Mouse (Mus musculus): ENCODE results near the gene Hoxa5.

Hoxa5 gene

DNA sequence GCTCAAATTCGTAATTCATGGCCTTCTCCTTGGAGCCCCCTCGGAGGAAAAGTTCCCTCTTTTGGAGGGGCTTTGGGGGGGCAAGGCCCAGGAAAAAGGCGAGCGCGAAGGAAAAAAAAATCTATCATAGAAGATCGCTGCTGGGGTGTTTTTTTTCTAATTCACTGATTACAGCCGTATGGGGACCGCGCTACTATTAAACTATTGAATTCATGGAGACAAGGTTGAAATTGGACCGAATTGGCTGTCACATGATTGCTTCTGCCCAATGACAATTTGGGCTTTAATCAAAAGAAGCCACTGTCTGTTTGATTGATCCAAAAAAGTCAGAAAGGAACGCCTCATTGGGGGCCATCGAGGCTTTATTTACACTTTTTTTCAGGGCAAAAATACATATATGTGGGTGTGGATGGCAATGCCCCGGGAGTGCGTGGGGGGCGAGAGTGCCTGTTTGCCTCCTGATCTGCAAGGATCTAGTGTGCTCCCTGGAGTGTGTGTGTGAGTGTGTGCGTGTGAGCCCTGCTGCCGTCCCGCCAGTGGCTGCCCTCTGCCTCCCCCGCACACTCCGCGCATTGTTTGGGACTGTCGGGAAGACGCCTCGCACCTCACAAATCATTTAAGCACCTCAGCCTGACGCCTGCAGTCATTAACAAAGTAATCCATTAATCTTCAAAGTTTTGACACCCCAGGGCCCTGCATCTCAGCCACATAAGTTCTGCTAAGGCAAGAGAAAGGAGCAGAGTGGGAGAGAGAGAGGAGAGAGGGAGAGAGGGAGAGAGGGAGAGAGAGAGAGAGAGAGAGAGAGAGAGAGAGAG lies 39.6 kb downstream of the Hoxa5 start, which contains the start of gene Hoxa2:
Gene Hoxa2, minus strand, starts transcription at position 206 of the 815 bp plus-strand sequence.
- DNase-seq (ENCODE audit: low read depth, low spot score) = no peak

GRCm38 (mm10) chr6:52164051-52164625 lies 40.2 kb downstream of the Hoxa5 start:
- DNase-seq (ENCODE audit: low read depth, low spot score) = no peak

DNA sequence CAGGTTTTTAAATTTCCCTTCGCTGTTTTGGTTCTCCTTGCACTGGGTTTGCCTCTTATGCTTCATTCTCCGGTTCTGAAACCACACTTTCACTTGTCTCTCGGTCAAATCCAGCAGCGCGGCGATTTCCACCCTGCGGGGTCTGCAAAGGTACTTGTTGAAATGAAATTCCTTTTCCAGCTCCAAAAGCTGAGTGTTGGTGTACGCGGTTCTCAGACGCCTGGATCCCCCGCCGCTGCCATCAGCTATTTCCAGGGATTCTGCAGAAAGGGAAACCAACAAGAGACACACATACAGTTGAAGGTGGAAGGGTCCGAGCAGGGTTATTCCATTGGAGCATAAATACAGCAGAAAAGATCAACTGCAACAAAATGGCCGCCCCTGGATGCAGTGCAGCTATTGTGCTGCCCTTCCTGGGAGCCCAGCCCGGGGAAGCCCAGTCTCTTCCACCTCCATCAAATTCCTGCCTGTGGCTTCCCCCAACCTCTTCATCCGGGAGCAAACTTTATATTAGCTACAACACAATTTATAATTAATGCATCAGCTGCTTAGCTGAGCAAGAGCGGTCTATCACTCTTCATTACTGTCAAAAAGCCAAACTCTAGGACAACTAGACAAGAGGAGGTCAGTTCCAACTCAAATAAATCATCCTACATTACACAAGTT lies 40.9 kb downstream of the Hoxa5 start:
- no peak for DNase-seq (ENCODE audit: low read depth, low spot score)

DNA sequence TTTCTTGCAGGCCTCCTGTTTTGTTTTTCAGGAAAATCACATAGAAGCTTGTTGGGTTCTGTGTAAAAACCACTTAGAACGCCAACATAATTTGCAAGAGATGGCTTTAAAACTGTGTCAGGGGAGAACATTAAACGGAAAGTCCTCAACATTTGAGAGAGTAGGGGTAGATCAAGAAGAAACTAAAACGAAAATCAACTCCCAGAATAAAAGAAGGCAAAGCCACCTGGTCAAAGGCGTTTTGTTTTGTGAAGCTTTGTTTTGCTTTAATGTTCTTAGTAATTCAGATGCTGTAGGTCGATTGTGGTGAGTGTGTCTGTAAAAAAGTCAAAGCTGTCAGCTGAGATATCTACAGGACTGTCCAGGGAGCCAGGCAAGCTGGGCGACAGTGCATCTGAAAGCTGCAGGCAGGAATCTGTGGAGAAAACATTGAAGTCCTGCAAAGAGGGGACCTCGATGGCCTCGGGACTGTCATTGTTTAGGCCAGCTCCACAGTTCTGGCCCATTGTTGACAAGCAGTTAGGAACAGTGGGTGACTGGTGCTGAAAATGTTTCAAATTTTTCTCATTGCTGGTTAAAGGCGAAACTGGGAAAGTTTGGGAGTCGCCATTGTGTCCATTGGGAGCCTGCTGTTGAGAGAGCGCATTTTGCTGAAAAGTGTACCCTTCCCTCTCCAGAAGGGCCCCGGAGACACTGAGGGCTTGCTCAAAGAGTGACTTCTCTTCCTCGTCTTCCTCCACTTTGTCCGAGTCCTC lies 41.6 kb downstream of the Hoxa5 start:
- DNase-seq (ENCODE audit: low read depth, low spot score) = no peak

GRCm38 (mm10) chr6:52162093-52162380 lies 42.4 kb downstream of the Hoxa5 start:
- no peak for DNase-seq (ENCODE audit: low read depth, low spot score)

DNA sequence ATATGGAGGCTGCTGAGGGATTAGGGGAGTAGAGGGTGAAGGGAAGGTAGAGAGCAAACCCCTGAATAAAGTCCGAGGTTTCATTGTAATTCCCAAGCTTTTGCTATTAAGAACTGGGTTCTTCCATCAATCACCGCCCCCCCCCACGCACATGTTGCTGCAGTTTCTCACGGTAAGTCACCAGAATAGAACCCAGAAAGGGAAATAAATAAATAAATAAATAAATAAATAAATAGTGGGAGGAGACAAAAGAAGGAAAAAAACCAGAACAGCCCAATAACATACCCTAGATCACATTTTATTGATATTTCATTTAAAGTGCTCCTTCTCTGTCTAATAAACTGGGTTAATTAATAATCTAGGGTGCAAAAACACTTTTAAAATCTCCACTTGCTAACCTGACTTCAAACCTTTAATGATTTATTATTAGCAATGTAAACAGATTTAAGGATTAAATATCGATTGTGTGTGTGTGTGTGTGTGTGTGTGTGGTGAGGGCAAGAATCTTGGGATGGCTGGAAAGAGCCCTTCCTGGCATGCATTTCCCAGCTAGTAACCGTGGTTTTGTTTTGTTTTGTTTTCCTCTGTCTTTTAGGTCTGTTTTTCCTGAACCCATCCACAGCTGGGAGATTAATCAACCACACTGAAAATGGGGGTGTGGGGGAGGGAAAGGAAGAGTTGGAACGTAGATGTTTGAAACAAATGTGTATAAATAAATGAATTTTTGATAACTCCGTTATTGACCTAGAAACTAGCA lies 42.9 kb downstream of the Hoxa5 start:
- no peak for DNase-seq (ENCODE audit: low read depth, low spot score)

DNA sequence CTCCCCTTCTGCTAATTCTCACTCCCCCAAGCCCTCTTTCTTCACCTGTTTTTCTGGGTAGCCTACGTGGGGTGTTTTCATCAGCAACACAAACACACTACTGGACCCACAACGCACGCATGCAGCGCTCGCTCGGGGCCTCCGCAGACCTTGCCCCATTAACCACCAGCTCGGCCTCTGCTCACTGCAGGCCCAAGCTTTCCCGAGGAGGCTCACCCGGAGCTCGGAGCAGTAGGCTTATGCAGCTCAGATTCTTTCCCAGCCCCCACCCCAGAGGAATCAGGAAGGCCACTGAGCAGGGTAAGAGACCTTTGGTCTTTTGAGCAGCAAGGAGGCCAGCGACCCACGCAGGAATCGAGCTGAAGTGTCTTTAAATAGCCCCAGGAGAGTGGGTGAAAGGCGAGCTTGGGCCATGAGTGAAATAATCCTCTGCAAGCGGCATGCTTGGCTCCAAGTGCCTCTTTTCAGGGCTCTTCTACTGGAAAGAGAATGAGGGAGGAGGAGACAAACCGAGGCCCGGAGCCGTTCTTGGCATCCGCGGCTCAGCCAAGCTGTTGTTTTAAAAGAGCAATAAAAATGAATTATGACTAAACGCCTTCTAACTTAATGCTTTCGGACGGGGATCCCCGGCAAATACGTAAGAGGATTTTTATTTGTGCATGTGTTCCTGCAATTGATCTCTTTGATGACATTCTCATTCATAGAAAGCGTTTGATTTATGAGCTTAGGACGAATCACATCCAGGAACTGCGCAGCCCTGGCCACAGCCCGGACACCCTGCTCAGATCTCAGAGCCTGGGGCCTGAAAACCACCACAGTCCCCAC lies 43.7 kb downstream of the Hoxa5 start:
- no peak for DNase-seq (ENCODE audit: low read depth, low spot score)

DNA sequence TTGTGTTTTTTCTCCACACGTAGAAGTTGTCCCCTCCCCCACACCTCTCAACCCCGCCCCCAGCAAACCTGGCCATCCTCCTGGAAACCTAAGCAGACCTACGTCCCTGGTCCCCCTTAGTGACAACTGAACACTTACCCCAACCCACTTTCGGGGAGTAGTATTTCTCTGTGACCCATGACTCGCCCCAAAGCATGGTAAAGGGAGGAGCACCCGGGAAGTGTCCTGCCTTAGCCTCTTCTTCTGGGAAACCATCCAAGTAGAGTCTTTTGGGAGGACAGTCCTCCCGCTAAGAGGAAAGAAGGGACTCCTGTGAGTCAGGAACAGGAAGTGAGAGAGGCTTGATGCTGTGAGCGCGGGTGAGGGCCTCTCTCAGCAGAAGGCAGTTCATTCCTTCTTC lies 44.4 kb downstream of the Hoxa5 start:
- DNase-seq (ENCODE audit: low read depth, low spot score) = no peak

DNA sequence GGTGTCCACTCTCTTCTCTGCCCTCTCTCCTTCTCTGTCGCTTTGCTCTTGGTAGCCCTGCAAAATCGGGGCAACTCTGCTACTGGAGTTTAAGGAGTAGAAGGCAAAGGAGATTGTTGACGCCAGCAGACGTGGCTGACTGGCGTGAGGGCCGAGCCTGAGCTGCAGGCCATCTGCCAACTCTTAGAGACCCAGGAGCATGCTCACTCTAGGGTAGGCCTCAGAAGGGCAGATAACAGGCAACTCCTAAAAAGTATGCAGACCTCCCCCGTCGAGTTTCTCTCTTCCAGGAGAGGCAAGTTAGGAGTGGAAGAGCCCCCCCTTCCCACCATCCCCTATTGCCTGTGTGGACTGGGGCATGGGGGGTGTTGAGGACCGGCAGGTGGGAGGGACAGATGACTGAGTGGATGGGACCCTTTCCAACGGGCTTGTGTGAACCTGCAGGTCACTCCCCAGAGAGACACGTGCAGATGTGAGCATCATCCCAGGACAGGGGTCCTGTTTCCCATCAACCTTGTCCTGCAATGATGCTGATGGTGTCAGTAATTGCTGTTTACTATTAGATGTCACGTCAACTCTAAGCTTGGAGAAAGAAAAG lies 45.1 kb downstream of the Hoxa5 start:
- no peak for DNase-seq (ENCODE audit: low read depth, low spot score)

DNA sequence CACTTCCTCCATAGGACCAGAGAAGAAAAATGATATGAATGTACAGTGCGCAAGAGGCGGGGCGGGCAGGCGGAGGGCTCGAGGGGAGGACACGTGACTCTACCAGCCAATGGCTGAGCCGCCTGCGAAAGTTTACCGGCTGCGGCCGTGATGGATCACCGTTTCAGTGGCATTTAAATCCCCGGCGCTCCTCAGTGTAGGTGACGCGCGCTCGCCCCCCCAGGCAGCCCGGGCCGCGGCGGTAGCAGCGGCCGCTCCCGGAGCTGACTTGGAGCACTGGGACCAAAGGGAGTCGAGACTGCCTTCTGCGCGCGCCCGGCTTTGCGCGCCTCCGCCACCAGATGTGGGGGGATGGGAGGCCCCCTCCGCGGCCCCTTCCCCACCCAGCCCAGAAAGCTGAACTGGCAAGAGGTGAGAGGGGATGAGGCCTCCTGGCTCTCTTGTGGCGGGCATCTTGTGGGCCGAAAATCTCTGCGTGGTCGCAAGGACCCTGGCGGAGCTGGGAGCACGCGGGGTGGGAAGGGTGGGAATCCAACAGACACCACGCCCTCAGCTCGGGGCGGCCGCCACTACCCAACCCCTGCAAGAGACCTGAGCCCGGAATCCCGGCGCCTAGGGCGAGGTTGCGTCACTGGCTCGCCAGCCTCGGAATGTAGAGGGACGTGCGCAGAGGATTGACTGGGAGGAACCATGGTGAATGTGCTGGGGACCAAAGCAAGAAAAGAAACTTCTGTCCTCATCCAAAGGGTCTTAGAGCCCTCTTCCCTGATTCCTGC lies 45.9 kb downstream of the Hoxa5 start, which contains the start of gene Hoxa1:
Gene Hoxa1, minus strand, starts transcription at position 42 of the 776 bp plus-strand sequence.
- DNase-seq (ENCODE audit: low read depth, low spot score) = peak; percentile 78

GRCm38 (mm10) chr6:52157466-52158275 lies 46.7 kb downstream of the Hoxa5 start:
- no peak for DNase-seq (ENCODE audit: low read depth, low spot score)

- no peak for DNase-seq (ENCODE audit: low read depth, low spot score)
Measured at GRCm38 (mm10) chr6:52156551-52157200, 47.7 kb downstream of the Hoxa5 start.

GRCm38 (mm10) chr6:52155471-52155870 lies 48.9 kb downstream of the Hoxa5 start:
- no peak for DNase-seq (ENCODE audit: low read depth, low spot score)

- no peak for DNase-seq (ENCODE audit: low read depth, low spot score)
Measured at GRCm38 (mm10) chr6:52154044-52154443, 50.3 kb downstream of the Hoxa5 start.

DNA sequence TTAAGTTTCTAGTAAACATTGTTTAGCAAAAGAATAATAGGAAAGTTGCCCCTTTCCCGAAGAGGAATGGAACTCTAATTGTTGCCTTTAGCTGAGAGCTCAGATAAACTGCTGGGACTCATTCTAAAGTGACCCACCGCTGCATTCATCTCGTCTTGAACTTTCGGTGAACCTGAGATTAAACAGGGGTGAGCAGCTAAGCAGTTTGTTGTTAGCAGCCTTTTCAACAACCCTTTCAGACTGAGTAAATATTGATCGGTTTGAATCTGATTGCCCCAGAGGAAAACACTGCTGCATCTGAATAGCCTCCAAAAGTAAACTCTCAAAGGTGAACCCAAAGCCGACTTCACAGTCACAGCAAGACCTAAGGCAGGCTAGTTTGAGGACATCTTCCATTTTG lies 51.1 kb downstream of the Hoxa5 start:
- DNase-seq (ENCODE audit: low read depth, low spot score) = no peak

- no peak for DNase-seq (ENCODE audit: low read depth, low spot score)
Measured at GRCm38 (mm10) chr6:52152226-52153193, 51.9 kb downstream of the Hoxa5 start.
